Mouse (Mus musculus): ENCODE data around the gene Glod4. TPM values are rescaled to one million over a fixed set of nuclear protein-coding genes. Genes with fewer than 3 reads are reported as not detected.
A peak's percentile ranks its signal among the peaks of the same experiment; 100 is the strongest.

The Glod4 gene
- total RNA-seq, 2 experiments from 2014 or later, result 49.9 to 56.2 TPM

GRCm38 (mm10) chr11:76178726-76179494 is 64.6 kb downstream of the Glod4 start:
- DNase-seq (ENCODE audit: low spot score in 2 of 2), result peak; percentile 43 to 60
- Histone ChIP-seq H3K4me3 (peak overlapping the region; percentile 88), H3K27ac (peak overlapping the region; percentile 96)
- no peak for TF ChIP-seq CTCF (conservative IDR thresholded peaks at IDR 0.05)

GRCm38 (mm10) chr11:76170207-76170606 is 73.3 kb downstream of the Glod4 start:
- no peak for TF ChIP-seq CTCF (conservative IDR thresholded peaks at IDR 0.05)
- H3K27ac ChIP-seq, result 0 out of 2 replicates have a peak overlapping the region, but pooled peaks have one; percentile 37
- H3K4me3 ChIP-seq, result no peak overlapping the region
- no peak for DNase-seq (ENCODE audit: low spot score in 2 of 2)

GRCm38 (mm10) chr11:76168976-76169375 is 74.5 kb downstream of the Glod4 start:
- Histone ChIP-seq H3K4me3 (no peak overlapping the region), H3K27ac (peak overlapping the region; percentile 1; the same call in 1 of the 2 replicates)
- no peak for DNase-seq (ENCODE audit: low spot score in 2 of 2)
- no peak for TF ChIP-seq CTCF (conservative IDR thresholded peaks at IDR 0.05)

- H3K4me3 ChIP-seq, result no peak overlapping the region
These were observed 76.3 kb downstream of the Glod4 start for GRCm38 (mm10) chr11:76167079-76167765.

GRCm38 (mm10) chr11:76166657-76167056 is 76.9 kb downstream of the Glod4 start:
- peak; percentile 26 to 35 for DNase-seq (ENCODE audit: low spot score in 2 of 2)
- no peak for TF ChIP-seq CTCF (conservative IDR thresholded peaks at IDR 0.05)
- H3K4me3 ChIP-seq, result no peak overlapping the region
- peak overlapping the region; percentile 53 for H3K27ac ChIP-seq

More at GRCm38 (mm10) chr11:76167079-76167765, 76.3 kb downstream of the Glod4 start:
- TF ChIP-seq CTCF (conservative IDR thresholded peaks at IDR 0.05), result peak; percentile 88
- DNase-seq (ENCODE audit: low spot score in 2 of 2), result peak; percentile 74 to 85
- peak overlapping the region; percentile 53 for H3K27ac ChIP-seq

GRCm38 (mm10) chr11:76160251-76160650 is 83.3 kb downstream of the Glod4 start:
- TF ChIP-seq CTCF (conservative IDR thresholded peaks at IDR 0.05), result no peak
- peak in 1 of 2 experiments; percentile 32 for DNase-seq (ENCODE audit: low spot score in 2 of 2)
- Histone ChIP-seq H3K27ac (peak overlapping the region; percentile 65), H3K4me3 (no peak overlapping the region)

GRCm38 (mm10) chr11:76158375-76158774 is 85.2 kb downstream of the Glod4 start:
- TF ChIP-seq CTCF (conservative IDR thresholded peaks at IDR 0.05), result no peak
- no peak overlapping the region for H3K4me3 ChIP-seq
- DNase-seq (ENCODE audit: low spot score in 2 of 2), result no peak
- H3K27ac ChIP-seq, result no peak overlapping the region

- Histone ChIP-seq H3K4me3 (no peak overlapping the region), H3K27ac (no peak overlapping the region)
- no peak for DNase-seq (ENCODE audit: low spot score in 2 of 2)
- TF ChIP-seq CTCF (conservative IDR thresholded peaks at IDR 0.05), result no peak
These were observed 88.7 kb downstream of the Glod4 start for GRCm38 (mm10) chr11:76154861-76155260.

- DNase-seq (ENCODE audit: low spot score in 2 of 2), result no peak
- no peak for TF ChIP-seq CTCF (conservative IDR thresholded peaks at IDR 0.05)
- Histone ChIP-seq H3K27ac (no peak overlapping the region), H3K4me3 (no peak overlapping the region)
These were observed 89.3 kb downstream of the Glod4 start for GRCm38 (mm10) chr11:76154200-76154599.

GRCm38 (mm10) chr11:76153236-76153951 is 90.1 kb downstream of the Glod4 start:
- Histone ChIP-seq H3K4me3 (no peak overlapping the region), H3K27ac (no peak overlapping the region)
- DNase-seq (ENCODE audit: low spot score in 2 of 2), result no peak
- TF ChIP-seq CTCF (conservative IDR thresholded peaks at IDR 0.05), result no peak

GRCm38 (mm10) chr11:76150980-76151379 is 92.5 kb downstream of the Glod4 start:
- no peak for DNase-seq (ENCODE audit: low spot score in 2 of 2)
- TF ChIP-seq CTCF (conservative IDR thresholded peaks at IDR 0.05), result no peak
- Histone ChIP-seq H3K4me3 (no peak overlapping the region), H3K27ac (peak overlapping the region; percentile 28; the same call in 1 of the 2 replicates)

- peak in 1 of 2 experiments; percentile 29 for DNase-seq (ENCODE audit: low spot score in 2 of 2)
- Histone ChIP-seq H3K27ac (peak overlapping the region; percentile 28; the same call in 1 of the 2 replicates), H3K4me3 (no peak overlapping the region)
- no peak for TF ChIP-seq CTCF (conservative IDR thresholded peaks at IDR 0.05)
These were observed 95.2 kb downstream of the Glod4 start for GRCm38 (mm10) chr11:76148055-76149008.

Data from layer of hippocampus, adult 2 months (tissue).